In genomic region chr5:147894455-147895076, GRCm38 (mm10) we compare ENCODE assay signal across 8 mouse cellular contexts. TPM values are rescaled to one million over a fixed set of nuclear protein-coding genes. Genes with fewer than 3 reads are reported as not detected.
DNase-seq lines count a peak whose midpoint lies in the region; ATAC-seq and TF ChIP-seq lines count a peak whose summit lies in the region.

Gene Slc46a3 (minus strand): TSS chr5:147894815.

- intact Hi-C loops in heart, postnatal 14 days (cut with DNase I) = no loop called here

- peak within 1 kb of the TSS; percentile 78 for H3K4me3 ChIP-seq in ES-Bruce4 (ENCODE audit: low read depth, low read length)
- peak within 1 kb of the TSS; percentile 55 for H3K4me3 ChIP-seq in forebrain, embryonic 14.5 days (ENCODE audit: low read depth, low read length)
- H3K4me3 ChIP-seq in neural tube, embryonic 15.5 days (replicated peaks) = peak within 1 kb of the TSS; percentile 60

- no peak for TF ChIP-seq EP300 in ES-Bruce4 (IDR thresholded peaks at IDR 0.05; ENCODE audit: insufficient read depth, low read depth, low read length)

- TF ChIP-seq POLR2A in ES-Bruce4 (IDR thresholded peaks at IDR 0.05; ENCODE audit: insufficient read depth, low read length) = no peak

- ATAC-seq in cerebellum, adult (ENCODE audit: insufficient number of reproducible peaks, low FRiP score, low TSS enrichment) = peak; percentile 99
- ATAC-seq in forebrain, embryonic 14.5 days = peak; percentile 99
- peak; percentile 99 for ATAC-seq in neural tube, embryonic 15.5 days (ENCODE audit: low FRiP score)

- no peaks in the 10 kb centered on the region for H3K36me3 ChIP-seq in ES-Bruce4 (ENCODE audit: control insufficient read depth, insufficient read depth, low read length, poor library complexity, severe bottlenecking)
- H3K36me3 ChIP-seq in forebrain, embryonic 14.5 days (ENCODE audit: control insufficient read depth, insufficient read depth, low read length) = no peaks in the 10 kb centered on the region
- no peaks in the 10 kb centered on the region for H3K36me3 ChIP-seq in neural tube, embryonic 15.5 days

- no peak for TF ChIP-seq CTCF in ES-Bruce4 (IDR thresholded peaks at IDR 0.05; ENCODE audit: low read depth, low read length)

- H3K9ac ChIP-seq in ES-Bruce4 (ENCODE audit: low read depth, poor library complexity, severe bottlenecking) = peak within 1 kb of the TSS; percentile 11
- H3K9ac ChIP-seq in forebrain, embryonic 14.5 days (ENCODE audit: low read length) = peak within 1 kb of the TSS; percentile 40
- H3K9ac ChIP-seq in neural tube, embryonic 15.5 days (replicated peaks) = peak within 1 kb of the TSS; percentile 46

- DNase-seq in forebrain, embryonic 14.5 days (ENCODE audit: low spot score) = peak; percentile 94
- DNase-seq in heart, postnatal 14 days = peak; percentile 94 to 96
- peak; percentile 95 for DNase-seq in layer of hippocampus, adult 11-12 months (ENCODE audit: low spot score)
- DNase-seq in lung, adult 18-20 months = peak; percentile 95
- DNase-seq in testis, postnatal 14 days (ENCODE audit: low spot score) = peak; percentile 85

- peaks cover 9% of the 10 kb centered on the region for H3K4me1 ChIP-seq in ES-Bruce4 (ENCODE audit: control insufficient read depth, insufficient read depth, low read length)
- H3K4me1 ChIP-seq in forebrain, embryonic 14.5 days (ENCODE audit: control insufficient read depth, insufficient read depth, low read length) = peaks cover 6% of the 10 kb centered on the region; the same call in 1 of the 2 replicates
- H3K4me1 ChIP-seq in neural tube, embryonic 15.5 days = peaks cover 21% of the 10 kb centered on the region

- no peaks in the 10 kb centered on the region for H3K9me3 ChIP-seq in ES-Bruce4 (replicated peaks; ENCODE audit: control insufficient read depth, insufficient read depth, low read length, poor library complexity, severe bottlenecking)
- no peaks in the 10 kb centered on the region for H3K9me3 ChIP-seq in forebrain, embryonic 14.5 days (replicated peaks; ENCODE audit: control insufficient read depth, low read length)
- H3K9me3 ChIP-seq in neural tube, embryonic 15.5 days (replicated peaks) = no peaks in the 10 kb centered on the region

- peak within 1 kb of the TSS; percentile 94 for H3K4me2 ChIP-seq in forebrain, embryonic 14.5 days (ENCODE audit: low read length)
- H3K4me2 ChIP-seq in neural tube, embryonic 15.5 days = peak within 1 kb of the TSS; percentile 69

- no peaks in the 10 kb centered on the region for H3K27me3 ChIP-seq in ES-Bruce4 (ENCODE audit: control insufficient read depth, insufficient read depth, low read length, poor library complexity, severe bottlenecking)
- peaks cover 14% of the 10 kb centered on the region; the same call in 1 of the 2 replicates for H3K27me3 ChIP-seq in forebrain, embryonic 14.5 days (replicated peaks; ENCODE audit: control insufficient read depth, insufficient read depth, low read length)
- H3K27me3 ChIP-seq in neural tube, embryonic 15.5 days (replicated peaks) = peaks cover 9% of the 10 kb centered on the region; the same call in 1 of the 2 replicates

- under 1% methylated on average over 47 of the region's 47 CpGs for WGBS in forebrain, embryonic 14.5 days
- WGBS in neural tube, embryonic 15.5 days = under 1% methylated on average over 47 of the region's 47 CpGs

- H3K27ac ChIP-seq in ES-Bruce4 (ENCODE audit: insufficient read depth, low read length) = no peak within 1 kb of the TSS
- no peak within 1 kb of the TSS for H3K27ac ChIP-seq in forebrain, embryonic 14.5 days (ENCODE audit: low read depth, low read length)
- H3K27ac ChIP-seq in neural tube, embryonic 15.5 days (replicated peaks) = no peak within 1 kb of the TSS

RNA-seq across cellular contexts. Expression of gene Slc46a3, which starts in this region (rescaled TPM):
- 2.5 and 3.9 TPM in 2 replicates for polyA plus RNA-seq in ES-Bruce4 (2011; ENCODE audit: insufficient read depth, insufficient read length, low read depth, missing spikeins)
- 4.0 and 5.9 TPM in 2 replicates for polyA plus RNA-seq in forebrain, embryonic 14.5 days (2014; fragmentation: Nextera tagmentation; extraction: Ambion mirVana)
- 1 to 10 TPM; 6.1 to 8.1 TPM for total RNA-seq in heart, postnatal 14 days (2021)
- polyA plus RNA-seq in neural tube, embryonic 15.5 days (2015; fragmentation: Nextera tagmentation; extraction: Ambion mirVana) = 5.1 and 5.5 TPM in 2 replicates
